Mouse (Mus musculus): ENCODE measurements around the gene Flnc.

Gene Flnc

GRCm38 (mm10) chr6:29482691-29483090 lies 49.6 kb downstream of the Flnc start:
- no peak for DNase-seq (ENCODE audit: low read depth, low spot score)

- DNase-seq (ENCODE audit: low read depth, low spot score): peak; percentile 22
Observed at GRCm38 (mm10) chr6:29484716-29485559, 51.9 kb downstream of the Flnc start.

GRCm38 (mm10) chr6:29485951-29486350 lies 52.9 kb downstream of the Flnc start:
- DNase-seq (ENCODE audit: low read depth, low spot score): no peak

GRCm38 (mm10) chr6:29494101-29494500 lies 61.0 kb downstream of the Flnc start:
- DNase-seq (ENCODE audit: low read depth, low spot score): no peak

GRCm38 (mm10) chr6:29496270-29496669 lies 63.2 kb downstream of the Flnc start:
- DNase-seq (ENCODE audit: low read depth, low spot score): no peak

GRCm38 (mm10) chr6:29497791-29498190 lies 64.7 kb downstream of the Flnc start:
- DNase-seq (ENCODE audit: low read depth, low spot score): no peak

- DNase-seq (ENCODE audit: low read depth, low spot score): no peak
Observed at GRCm38 (mm10) chr6:29500177-29500576, 67.1 kb downstream of the Flnc start.

- no peak for DNase-seq (ENCODE audit: low read depth, low spot score)
Observed at GRCm38 (mm10) chr6:29500810-29501209, 67.8 kb downstream of the Flnc start.

GRCm38 (mm10) chr6:29501599-29501998 lies 68.5 kb downstream of the Flnc start:
- DNase-seq (ENCODE audit: low read depth, low spot score): no peak

- DNase-seq (ENCODE audit: low read depth, low spot score): no peak
Observed at GRCm38 (mm10) chr6:29505493-29505892, 72.4 kb downstream of the Flnc start.

GRCm38 (mm10) chr6:29506834-29507233 lies 73.8 kb downstream of the Flnc start:
- no peak for DNase-seq (ENCODE audit: low read depth, low spot score)

GRCm38 (mm10) chr6:29507447-29508309 lies 74.6 kb downstream of the Flnc start, which contains the start of gene Kcp:
Gene Kcp (minus strand): TSS chr6:29507952.
- no peak for DNase-seq (ENCODE audit: low read depth, low spot score)

GRCm38 (mm10) chr6:29509086-29509485 lies 76.0 kb downstream of the Flnc start:
- no peak for DNase-seq (ENCODE audit: low read depth, low spot score)

All from c-Kit-negative CD71-positive TER-119-positive erythroid progenitor cells, embryonic 14.5 days (primary cell).